In the genomic region with DNA sequence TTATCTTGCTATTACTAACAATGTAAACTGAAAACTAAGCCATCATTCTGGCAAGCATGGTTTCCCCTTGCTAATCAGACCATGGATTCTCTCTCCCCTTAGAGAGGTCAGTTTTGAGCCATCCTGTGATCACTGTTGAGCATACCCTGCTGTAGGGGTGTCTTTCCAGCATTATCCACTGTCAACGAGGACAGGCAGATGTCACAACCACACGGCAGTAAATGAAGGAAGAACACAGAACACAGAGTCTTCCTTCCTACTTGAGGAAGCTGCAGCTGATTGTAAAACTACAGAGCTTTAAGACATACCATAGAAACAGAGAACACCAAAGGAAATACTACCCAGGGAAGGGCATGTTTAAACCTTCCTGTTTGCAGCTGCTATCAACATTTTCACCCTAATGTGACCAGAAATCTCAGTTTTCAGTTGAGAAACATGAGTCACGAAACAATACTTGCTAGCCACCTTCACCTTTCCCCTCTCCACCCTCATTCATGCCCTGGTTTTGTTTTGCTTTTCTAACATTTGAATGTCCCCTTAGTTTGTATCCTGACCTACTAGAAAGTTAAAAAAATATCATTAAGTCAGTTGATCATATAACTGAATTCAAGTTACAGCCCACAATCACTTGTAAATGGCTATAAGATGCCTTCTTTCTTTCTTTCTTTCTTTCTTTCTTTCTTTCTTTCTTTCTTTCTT, we compare ENCODE assay signal across 18 mouse cellular contexts.
DNase-seq lines count a peak whose midpoint lies in the region; ATAC-seq lines count a peak whose summit lies in the region.
"Had no signal": no experiment of that assay in that cellular context is flagged by ENCODE, and none has a peak within 500 bp of the region (broad histone marks: within the 10 kb centered on the region; RNA-seq: fewer than 3 reads in every experiment).

No protein-coding gene starts in this region.

- no peak overlapping the region for H3K9ac ChIP-seq in heart, embryonic 12.5 days
- no peak overlapping the region for H3K9ac ChIP-seq in kidney, embryonic 15.5 days
- H3K9ac ChIP-seq: lung, embryonic 14.5 days; midbrain, embryonic 15.5 days; stomach, embryonic 15.5 days had no signal

- no peak overlapping the region for H3K4me2 ChIP-seq in heart, embryonic 12.5 days
- H3K4me2 ChIP-seq in kidney, embryonic 15.5 days: no peak overlapping the region
- H3K4me2 ChIP-seq: lung, embryonic 14.5 days; midbrain, embryonic 15.5 days; stomach, embryonic 15.5 days had no signal

- peaks cover 16% of the 10 kb centered on the region; the same call in 1 of the 2 replicates for H3K4me1 ChIP-seq in heart, embryonic 10.5 days
- H3K4me1 ChIP-seq in heart, embryonic 12.5 days (replicated peaks): 0 out of 2 replicates have a peak, but pooled peaks cover 4% of the 10 kb centered on the region
- peaks cover 18% of the 10 kb centered on the region for H3K4me1 ChIP-seq in kidney, embryonic 15.5 days
- peaks cover 21% of the 10 kb centered on the region for H3K4me1 ChIP-seq in megakaryocyte, embryonic 14.5 days
- H3K4me1 ChIP-seq: stomach, embryonic 15.5 days had no signal

- WGBS in heart, embryonic 10.5 days: 60% methylated on average over 3 of the region's 3 CpGs
- 54% methylated on average over 3 of the region's 3 CpGs for WGBS in heart, embryonic 12.5 days
- WGBS in kidney, embryonic 15.5 days: 39% methylated on average over 3 of the region's 3 CpGs

- no peak overlapping the region for H3K4me3 ChIP-seq in heart, embryonic 10.5 days
- H3K4me3 ChIP-seq in heart, embryonic 12.5 days: no peak overlapping the region
- H3K4me3 ChIP-seq in kidney, embryonic 15.5 days (replicated peaks): no peak overlapping the region
- H3K4me3 ChIP-seq in megakaryocyte, embryonic 14.5 days (replicated peaks): peak overlapping the region; percentile 25
- H3K4me3 ChIP-seq: limb, embryonic 10.5 days; midbrain, embryonic 15.5 days; stomach, embryonic 15.5 days had no signal

- H3K27me3 ChIP-seq in heart, embryonic 10.5 days (ENCODE audit: insufficient read depth, poor library complexity, severe bottlenecking): no peaks in the 10 kb centered on the region
- H3K27me3 ChIP-seq in heart, embryonic 12.5 days (replicated peaks): no peaks in the 10 kb centered on the region
- no peaks in the 10 kb centered on the region for H3K27me3 ChIP-seq in kidney, embryonic 15.5 days
- H3K27me3 ChIP-seq in megakaryocyte, embryonic 14.5 days (replicated peaks): no peaks in the 10 kb centered on the region
- H3K27me3 ChIP-seq: midbrain, embryonic 15.5 days; stomach, embryonic 15.5 days had no signal

- ATAC-seq in heart, embryonic 12.5 days (ENCODE audit: insufficient number of reproducible peaks, low FRiP score): no peak
- ATAC-seq in kidney, embryonic 15.5 days (replicated peaks; ENCODE audit: low FRiP score): no peak; the same call in 1 of the 2 replicates
- ATAC-seq: midbrain, embryonic 15.5 days had no signal

- no peak for DNase-seq in heart, embryonic 10.5 days (ENCODE audit: low spot score)
- no peak for DNase-seq in kidney, postnatal 10 days
- peak; percentile 16 for DNase-seq in 416B (ENCODE audit: low read depth)
- no peak for DNase-seq in layer of hippocampus, postnatal 25 days (ENCODE audit: extremely low spot score in 1 of 2, low spot score in 1 of 2)
- DNase-seq in frontal cortex, postnatal 36 days (ENCODE audit: low spot score in 2 of 2): no peak
- DNase-seq: B cell, adult 2 months; gastrocnemius, postnatal 10 days; layer of hippocampus, adult 9-11 months; lung, postnatal 4 days; retina, postnatal 1 day; thymus, adult 2 months had no signal

- H3K27ac ChIP-seq in heart, embryonic 10.5 days: peak overlapping the region; percentile 62
- no peak overlapping the region for H3K27ac ChIP-seq in heart, embryonic 12.5 days (ENCODE audit: poor library complexity, severe bottlenecking)
- H3K27ac ChIP-seq in kidney, embryonic 15.5 days: peak overlapping the region; percentile 19; the same call in 1 of the 2 replicates
- H3K27ac ChIP-seq: limb, embryonic 10.5 days; midbrain, embryonic 15.5 days; stomach, embryonic 15.5 days had no signal

- no peaks in the 10 kb centered on the region for H3K9me3 ChIP-seq in heart, embryonic 10.5 days
- H3K9me3 ChIP-seq in heart, embryonic 12.5 days (replicated peaks): no peaks in the 10 kb centered on the region
- no peaks in the 10 kb centered on the region for H3K9me3 ChIP-seq in kidney, embryonic 15.5 days (replicated peaks)
- H3K9me3 ChIP-seq in megakaryocyte, embryonic 14.5 days: no peaks in the 10 kb centered on the region
- H3K9me3 ChIP-seq: limb, embryonic 10.5 days; midbrain, embryonic 15.5 days; stomach, embryonic 15.5 days had no signal

- no peaks in the 10 kb centered on the region for H3K36me3 ChIP-seq in heart, embryonic 10.5 days
- no peaks in the 10 kb centered on the region for H3K36me3 ChIP-seq in heart, embryonic 12.5 days
- no peaks in the 10 kb centered on the region for H3K36me3 ChIP-seq in kidney, embryonic 15.5 days
- no peaks in the 10 kb centered on the region for H3K36me3 ChIP-seq in megakaryocyte, embryonic 14.5 days (replicated peaks; ENCODE audit: low read length)
- H3K36me3 ChIP-seq: limb, embryonic 10.5 days; midbrain, embryonic 15.5 days; stomach, embryonic 15.5 days had no signal
